Mouse (Mus musculus): Measurements from ENCODE around the gene Samd1. TPM values are rescaled to one million over a fixed set of nuclear protein-coding genes. Genes with fewer than 3 reads are reported as not detected.

Gene Samd1
- polyA plus RNA-seq, 1 experiment from 2014 or later = 8.5 TPM

GRCm38 (mm10) chr8:84042066-84042947 lies 44.8 kb downstream of the Samd1 start, which contains the start of gene Il27ra:
TSS of gene Il27ra (minus strand) at chr8:84042589.
- H3K36me3 ChIP-seq (ENCODE audit: control insufficient read depth, insufficient read depth, low read length) = no peaks in the 10 kb centered on the region
- ATAC-seq (ENCODE audit: insufficient number of reproducible peaks, insufficient read depth, low FRiP score, low read depth) = peak; percentile 57
- peak within 1 kb of the TSS; percentile 10 to 29; a peak in 1 of 4 replicates for H3K27ac ChIP-seq (replicated peaks in 1 of 2; ENCODE audit: control insufficient read depth in 1 of 2, insufficient read depth in 1 of 2, low read depth in 2 of 2, low read length in 2 of 2)
- peak within 1 kb of the TSS; percentile 44 to 56 for H3K4me3 ChIP-seq (ENCODE audit: control insufficient read depth in 1 of 2, insufficient read depth in 1 of 2, low read depth in 1 of 2, low read length in 2 of 2)
- H3K4me2 ChIP-seq (ENCODE audit: low read length) = peak within 1 kb of the TSS; percentile 79
- H3K27me3 ChIP-seq (ENCODE audit: control insufficient read depth, insufficient read depth, low read length) = peaks cover 31% of the 10 kb centered on the region
- peak within 1 kb of the TSS; percentile 66 for H3K9ac ChIP-seq (ENCODE audit: low read length)
- WGBS = 4% methylated on average over 38 of the region's 40 CpGs
- H3K4me1 ChIP-seq (ENCODE audit: control insufficient read depth in 2 of 2, insufficient read depth in 2 of 2, low read length in 2 of 2) = peaks cover 13 to 16% of the 10 kb centered on the region in 2 experiments; a peak in 3 of 4 replicates
- H3K9me3 ChIP-seq (ENCODE audit: control insufficient read depth, low read length) = no peaks in the 10 kb centered on the region

GRCm38 (mm10) chr8:84042948-84043342 lies 45.5 kb downstream of the Samd1 start:
- Histone ChIP-seq H3K4me3 (ENCODE audit: control insufficient read depth in 1 of 2, insufficient read depth in 1 of 2, low read depth in 1 of 2, low read length in 2 of 2) (peak overlapping the region; percentile 44 to 56; a peak in 3 of 4 replicates), H3K9me3 (ENCODE audit: control insufficient read depth, low read length) (no peaks in the 10 kb centered on the region), H3K4me2 (ENCODE audit: low read length) (peak overlapping the region; percentile 79), H3K9ac (ENCODE audit: low read length) (peak overlapping the region; percentile 66), H3K36me3 (ENCODE audit: control insufficient read depth, insufficient read depth, low read length) (no peaks in the 10 kb centered on the region), H3K27me3 (ENCODE audit: control insufficient read depth, insufficient read depth, low read length) (peaks cover 31% of the 10 kb centered on the region), H3K27ac (replicated peaks in 1 of 2; ENCODE audit: control insufficient read depth in 1 of 2, insufficient read depth in 1 of 2, low read depth in 2 of 2, low read length in 2 of 2) (no peak overlapping the region), H3K4me1 (ENCODE audit: control insufficient read depth in 2 of 2, insufficient read depth in 2 of 2, low read length in 2 of 2) (peaks cover 11 to 16% of the 10 kb centered on the region in 2 experiments; a peak in 3 of 4 replicates)
- ATAC-seq (ENCODE audit: insufficient number of reproducible peaks, insufficient read depth, low FRiP score, low read depth) = no peak
- 33% methylated on average over 12 of the region's 12 CpGs for WGBS

GRCm38 (mm10) chr8:84044103-84044502 lies 46.6 kb downstream of the Samd1 start:
- Histone ChIP-seq H3K27me3 (ENCODE audit: control insufficient read depth, insufficient read depth, low read length) (peaks cover 31% of the 10 kb centered on the region), H3K9ac (ENCODE audit: low read length) (no peak overlapping the region), H3K36me3 (ENCODE audit: control insufficient read depth, insufficient read depth, low read length) (no peaks in the 10 kb centered on the region), H3K4me2 (ENCODE audit: low read length) (0 out of 2 replicates have a peak overlapping the region, but pooled peaks have one; percentile 47), H3K9me3 (ENCODE audit: control insufficient read depth, low read length) (no peaks in the 10 kb centered on the region), H3K4me1 (ENCODE audit: control insufficient read depth in 2 of 2, insufficient read depth in 2 of 2, low read length in 2 of 2) (peaks cover 11 to 16% of the 10 kb centered on the region in 2 experiments; a peak in 3 of 4 replicates), H3K27ac (replicated peaks in 1 of 2; ENCODE audit: control insufficient read depth in 1 of 2, insufficient read depth in 1 of 2, low read depth in 2 of 2, low read length in 2 of 2) (no peak overlapping the region), H3K4me3 (ENCODE audit: control insufficient read depth in 1 of 2, insufficient read depth in 1 of 2, low read depth in 1 of 2, low read length in 2 of 2) (peak overlapping the region in 1 of 2 experiments; percentile 12; a peak in 2 of 4 replicates)
- WGBS = 4% methylated on average over 7 of the region's 7 CpGs
- no peak for ATAC-seq (ENCODE audit: insufficient number of reproducible peaks, insufficient read depth, low FRiP score, low read depth)

- ATAC-seq (ENCODE audit: insufficient number of reproducible peaks, insufficient read depth, low FRiP score, low read depth) = no peak
- H3K4me2 ChIP-seq (ENCODE audit: low read length) = peak within 1 kb of the TSS; percentile 47
- H3K27me3 ChIP-seq (ENCODE audit: control insufficient read depth, insufficient read depth, low read length) = peaks cover 31% of the 10 kb centered on the region
- H3K27ac ChIP-seq (replicated peaks in 1 of 2; ENCODE audit: control insufficient read depth in 1 of 2, insufficient read depth in 1 of 2, low read depth in 2 of 2, low read length in 2 of 2) = no peak within 1 kb of the TSS
- H3K4me3 ChIP-seq (ENCODE audit: control insufficient read depth in 1 of 2, insufficient read depth in 1 of 2, low read depth in 1 of 2, low read length in 2 of 2) = peak within 1 kb of the TSS in 1 of 2 experiments; percentile 12; a peak in 2 of 4 replicates
- H3K9ac ChIP-seq (ENCODE audit: low read length) = no peak within 1 kb of the TSS
- H3K36me3 ChIP-seq (ENCODE audit: control insufficient read depth, insufficient read depth, low read length) = no peaks in the 10 kb centered on the region
- 5% methylated on average over 9 of the region's 9 CpGs for WGBS
- peaks cover 8 to 16% of the 10 kb centered on the region in 2 experiments; a peak in 3 of 4 replicates for H3K4me1 ChIP-seq (ENCODE audit: control insufficient read depth in 2 of 2, insufficient read depth in 2 of 2, low read length in 2 of 2)
- no peaks in the 10 kb centered on the region for H3K9me3 ChIP-seq (ENCODE audit: control insufficient read depth, low read length)
Observed at GRCm38 (mm10) chr8:84044900-84045299, 47.4 kb downstream of the Samd1 start, which contains the start of gene Rln3. TSS of gene Rln3 (minus strand) at chr8:84045000.

GRCm38 (mm10) chr8:84046505-84046904 lies 49.0 kb downstream of the Samd1 start:
- H3K27me3 ChIP-seq (ENCODE audit: control insufficient read depth, insufficient read depth, low read length) = peaks cover 31% of the 10 kb centered on the region
- ATAC-seq (ENCODE audit: insufficient number of reproducible peaks, insufficient read depth, low FRiP score, low read depth) = no peak
- WGBS = 75% methylated on average over 3 of the region's 3 CpGs

GRCm38 (mm10) chr8:84048171-84048570 lies 50.7 kb downstream of the Samd1 start:
- H3K27ac ChIP-seq (replicated peaks in 1 of 2; ENCODE audit: control insufficient read depth in 1 of 2, insufficient read depth in 1 of 2, low read depth in 2 of 2, low read length in 2 of 2) = no peak overlapping the region
- H3K27me3 ChIP-seq (ENCODE audit: control insufficient read depth, insufficient read depth, low read length) = peaks cover 22% of the 10 kb centered on the region
- H3K4me2 ChIP-seq (ENCODE audit: low read length) = no peak overlapping the region
- H3K9ac ChIP-seq (ENCODE audit: low read length) = no peak overlapping the region
- peaks cover 8 to 13% of the 10 kb centered on the region in 2 experiments for H3K4me1 ChIP-seq (ENCODE audit: control insufficient read depth in 2 of 2, insufficient read depth in 2 of 2, low read length in 2 of 2)
- H3K36me3 ChIP-seq (ENCODE audit: control insufficient read depth, insufficient read depth, low read length) = no peaks in the 10 kb centered on the region
- ATAC-seq (ENCODE audit: insufficient number of reproducible peaks, insufficient read depth, low FRiP score, low read depth) = no peak
- 72% methylated on average over 5 of the region's 5 CpGs for WGBS
- no peak overlapping the region for H3K4me3 ChIP-seq (ENCODE audit: control insufficient read depth in 1 of 2, insufficient read depth in 1 of 2, low read depth in 1 of 2, low read length in 2 of 2)
- H3K9me3 ChIP-seq (ENCODE audit: control insufficient read depth, low read length) = 0 out of 2 replicates have a peak, but pooled peaks cover 2% of the 10 kb centered on the region

More at GRCm38 (mm10) chr8:84046505-84046904, 49.0 kb downstream of the Samd1 start:
- Histone ChIP-seq H3K9me3 (ENCODE audit: control insufficient read depth, low read length) (no peaks in the 10 kb centered on the region), H3K4me2 (ENCODE audit: low read length) (no peak overlapping the region), H3K4me1 (ENCODE audit: control insufficient read depth in 2 of 2, insufficient read depth in 2 of 2, low read length in 2 of 2) (peaks cover 10 to 16% of the 10 kb centered on the region in 2 experiments; a peak in 3 of 4 replicates), H3K27ac (replicated peaks in 1 of 2; ENCODE audit: control insufficient read depth in 1 of 2, insufficient read depth in 1 of 2, low read depth in 2 of 2, low read length in 2 of 2) (no peak overlapping the region), H3K9ac (ENCODE audit: low read length) (no peak overlapping the region), H3K36me3 (ENCODE audit: control insufficient read depth, insufficient read depth, low read length) (no peaks in the 10 kb centered on the region), H3K4me3 (ENCODE audit: control insufficient read depth in 1 of 2, insufficient read depth in 1 of 2, low read depth in 1 of 2, low read length in 2 of 2) (no peak overlapping the region)
